Mouse (Mus musculus) MN1 (cell line): ENCODE data around the gene B4galt5.

Source experiments
- DNase-seq: peaks from one replicate; pipeline ENCODE4 v3.0.0-alpha.2; 2016; ENCODE audit warnings: low spot score

B4galt5 gene

GRCm38 (mm10) chr2:167331432-167331921 lies 17.5 kb downstream of the B4galt5 start:
- DNase-seq, result peak; percentile 93

GRCm38 (mm10) chr2:167330581-167330980 lies 18.4 kb downstream of the B4galt5 start:
- no peak for DNase-seq

GRCm38 (mm10) chr2:167329478-167330262 lies 19.3 kb downstream of the B4galt5 start:
- DNase-seq, result no peak

- DNase-seq, result no peak
Observed at GRCm38 (mm10) chr2:167328340-167328739, 20.6 kb downstream of the B4galt5 start.

- no peak for DNase-seq
Observed at GRCm38 (mm10) chr2:167326582-167326981, 22.4 kb downstream of the B4galt5 start.

- no peak for DNase-seq
Observed at GRCm38 (mm10) chr2:167324151-167324930, 24.6 kb downstream of the B4galt5 start.

GRCm38 (mm10) chr2:167323116-167323515 lies 25.9 kb downstream of the B4galt5 start:
- peak; percentile 56 for DNase-seq

- no peak for DNase-seq
Observed at GRCm38 (mm10) chr2:167321372-167321771, 27.6 kb downstream of the B4galt5 start.

- DNase-seq, result peak; percentile 64
Observed at GRCm38 (mm10) chr2:167318981-167319380, 30.0 kb downstream of the B4galt5 start.

- no peak for DNase-seq
Observed at GRCm38 (mm10) chr2:167316724-167317187, 32.2 kb downstream of the B4galt5 start.

GRCm38 (mm10) chr2:167314491-167314890 lies 34.5 kb downstream of the B4galt5 start:
- DNase-seq, result no peak

- DNase-seq, result peak; percentile 97
Observed at GRCm38 (mm10) chr2:167313501-167314326, 35.3 kb downstream of the B4galt5 start.

GRCm38 (mm10) chr2:167310121-167310520 lies 38.9 kb downstream of the B4galt5 start:
- DNase-seq, result no peak

GRCm38 (mm10) chr2:167309286-167309685 lies 39.7 kb downstream of the B4galt5 start:
- DNase-seq, result no peak

GRCm38 (mm10) chr2:167307716-167308115 lies 41.3 kb downstream of the B4galt5 start:
- DNase-seq, result no peak

GRCm38 (mm10) chr2:167306626-167307541 lies 42.1 kb downstream of the B4galt5 start:
- DNase-seq, result no peak

- no peak for DNase-seq
Observed at GRCm38 (mm10) chr2:167306273-167306594, 42.7 kb downstream of the B4galt5 start.

GRCm38 (mm10) chr2:167305382-167306272 lies 43.4 kb downstream of the B4galt5 start:
- no peak for DNase-seq

GRCm38 (mm10) chr2:167304651-167305381 lies 44.2 kb downstream of the B4galt5 start:
- DNase-seq, result no peak
